Mouse (Mus musculus) ZHBTc4 (cell line): ENCODE data around the gene Cybb.
A peak's percentile ranks its signal among the peaks of the same experiment; 100 is the strongest.

ENCODE experiments used
- DNase-seq: peaks from one replicate; pipeline ENCODE4 v3.0.0-alpha.2; 2011; ENCODE audit warnings: low read depth, low spot score

Cybb gene

DNA sequence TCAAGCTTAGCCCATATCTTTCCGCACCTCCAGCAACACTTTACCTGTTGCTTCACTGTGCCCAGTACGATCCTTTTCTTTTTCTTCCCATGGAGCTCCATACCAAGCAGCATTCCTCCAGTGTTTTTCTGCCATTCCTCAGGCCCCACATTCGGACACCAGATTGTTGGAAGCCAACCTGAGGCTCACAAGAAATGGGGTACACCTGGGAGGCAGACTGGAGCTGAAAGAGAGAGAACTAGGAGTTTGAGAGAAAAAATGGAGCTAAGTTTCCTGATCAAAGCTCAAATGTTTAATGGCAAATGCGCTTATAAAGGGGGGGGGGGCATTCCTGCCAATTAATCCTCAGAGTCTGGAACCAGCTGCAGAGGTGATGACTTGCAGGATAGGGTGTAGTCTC lies at the start of gene Cybb:
Gene Cybb, minus strand, starts transcription at position 101 of the 400 bp plus-strand sequence.
- DNase-seq = no peak

- DNase-seq = no peak
Measured at GRCm38 (mm10) chrX:9536881-9537280, 49.3 kb upstream of the Cybb start.

GRCm38 (mm10) chrX:9519969-9520368 lies 32.4 kb upstream of the Cybb start:
- DNase-seq = peak; percentile 37

DNA sequence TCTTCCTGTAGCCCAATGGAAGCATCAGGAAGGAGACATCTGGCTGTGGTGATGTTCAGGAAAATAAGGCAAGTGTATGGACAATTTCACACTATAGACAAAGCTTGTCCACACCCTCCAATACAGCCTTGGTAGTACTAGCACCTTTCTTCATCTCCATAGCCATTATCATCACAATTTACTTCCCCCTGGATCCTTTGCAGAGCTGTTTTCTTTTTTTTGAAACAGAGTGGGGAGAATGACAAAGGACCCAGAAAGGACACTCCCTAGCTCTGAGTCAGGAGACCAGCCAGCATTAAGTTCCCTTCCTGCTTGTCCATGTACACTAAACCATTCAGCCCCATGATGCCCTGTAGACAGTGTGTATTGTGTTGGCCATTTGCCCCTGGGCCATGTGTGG lies 30.0 kb upstream of the Cybb start:
- DNase-seq = peak; percentile 60

DNA sequence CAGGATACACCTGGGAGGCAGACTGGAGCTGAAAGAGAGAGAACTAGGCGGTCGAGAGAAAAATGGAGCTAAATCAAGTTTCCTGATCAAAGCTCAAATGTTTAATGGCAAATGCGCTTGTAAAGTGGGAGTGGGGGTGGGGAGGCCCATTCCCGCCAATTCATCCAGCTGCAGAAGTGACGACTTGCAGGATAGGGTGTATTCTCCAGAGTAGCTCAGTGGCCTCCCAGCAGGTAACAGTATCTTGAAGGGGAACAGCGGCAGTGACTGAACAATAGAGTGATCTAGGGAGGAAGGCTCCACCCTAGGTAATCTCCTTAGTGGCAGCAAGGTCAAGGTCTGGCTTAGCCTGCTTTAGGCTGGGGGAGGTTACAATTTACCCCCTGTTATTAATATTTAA lies 12.5 kb downstream of the Cybb start:
- DNase-seq = peak; percentile 65

- peak; percentile 15 for DNase-seq
Measured at GRCm38 (mm10) chrX:9474440-9474839, 13.1 kb downstream of the Cybb start.

DNA sequence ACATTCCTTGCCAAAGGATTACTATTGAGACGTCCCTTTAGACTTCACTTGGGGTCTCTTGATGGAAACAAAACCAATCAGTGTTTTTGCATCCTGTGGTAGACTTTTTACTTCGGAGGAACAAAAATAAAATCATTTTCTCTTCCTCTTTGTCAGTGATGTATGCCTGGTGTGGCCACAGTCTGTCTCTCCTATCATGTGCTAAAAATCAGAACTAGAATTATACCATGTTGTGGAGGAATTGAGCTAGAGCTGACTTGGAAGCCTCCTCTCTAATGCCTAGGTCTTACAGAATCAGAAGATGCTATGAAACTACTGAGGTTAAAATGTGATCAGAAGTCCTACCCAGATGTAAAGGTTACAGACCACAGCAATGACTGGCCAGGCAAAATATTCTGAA lies 13.8 kb downstream of the Cybb start:
- DNase-seq = no peak

- peak; percentile 2 for DNase-seq
Measured at GRCm38 (mm10) chrX:9470811-9471388, 16.7 kb downstream of the Cybb start.

- no peak for DNase-seq
Measured at GRCm38 (mm10) chrX:9469100-9469499, 18.5 kb downstream of the Cybb start.

GRCm38 (mm10) chrX:9467020-9467419 lies 20.6 kb downstream of the Cybb start:
- no peak for DNase-seq

GRCm38 (mm10) chrX:9465890-9466289 lies 21.7 kb downstream of the Cybb start:
- DNase-seq = no peak

DNA sequence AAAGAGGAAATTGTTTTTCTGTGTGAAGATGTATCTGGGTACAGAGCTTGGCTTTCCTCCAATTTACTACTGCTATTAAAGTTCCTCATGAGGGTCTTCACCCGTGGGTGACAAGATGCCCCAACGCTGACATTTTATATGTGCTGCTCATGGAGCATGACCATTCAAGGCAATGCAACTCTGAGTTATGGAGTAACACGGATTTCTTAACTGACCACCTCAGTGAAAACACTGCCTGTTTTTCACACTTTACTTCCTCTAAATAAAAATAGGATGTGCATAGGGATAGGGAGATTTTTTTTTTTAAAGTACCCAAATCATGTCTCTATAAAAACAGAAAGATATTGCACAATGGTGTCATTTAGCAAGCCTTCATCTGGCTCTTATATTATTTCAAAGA lies 24.9 kb downstream of the Cybb start:
- no peak for DNase-seq

DNA sequence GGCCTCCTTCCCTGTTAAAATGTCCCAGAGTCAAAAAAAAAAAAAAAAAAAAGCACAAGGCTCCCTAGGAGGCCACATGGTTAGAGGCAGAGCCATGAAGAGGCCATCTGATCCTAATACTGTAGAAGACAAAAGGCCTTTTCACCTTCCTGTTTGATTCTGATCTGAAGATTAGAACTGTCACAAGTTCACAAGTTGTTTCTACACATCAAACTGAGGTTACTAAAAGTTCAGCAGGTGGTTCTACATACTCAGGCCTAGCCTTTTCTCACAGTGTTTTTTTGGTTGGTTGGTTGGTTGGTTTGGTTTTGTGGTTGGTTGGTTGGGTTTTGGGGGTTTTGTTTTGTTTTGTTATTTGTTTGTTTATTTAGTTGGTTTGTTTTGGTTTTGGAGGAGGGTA lies 26.2 kb downstream of the Cybb start:
- no peak for DNase-seq

- DNase-seq = no peak
Measured at GRCm38 (mm10) chrX:9460387-9460930, 27.1 kb downstream of the Cybb start.

DNA sequence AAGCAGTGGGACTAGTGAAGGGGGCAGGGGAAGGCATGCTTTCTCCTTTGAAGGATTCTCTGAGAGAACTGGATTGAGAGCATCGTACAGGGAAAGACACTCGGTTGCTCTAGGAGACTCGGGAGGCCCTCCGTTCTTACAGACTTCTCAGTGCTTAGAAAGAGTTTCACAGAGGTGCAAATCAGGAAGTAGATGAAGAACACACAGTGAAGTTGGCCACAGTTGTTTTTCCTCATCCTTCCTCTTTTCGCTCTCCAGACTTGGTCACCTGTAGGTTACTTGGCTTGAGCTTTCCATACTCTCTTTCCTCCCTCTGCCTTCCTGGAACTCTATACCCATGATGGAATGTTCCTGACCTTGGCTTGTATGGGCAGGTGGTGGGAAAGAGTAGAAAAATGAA lies 35.2 kb downstream of the Cybb start:
- DNase-seq = no peak

- DNase-seq = no peak
Measured at GRCm38 (mm10) chrX:9447284-9447683, 40.3 kb downstream of the Cybb start.

DNA sequence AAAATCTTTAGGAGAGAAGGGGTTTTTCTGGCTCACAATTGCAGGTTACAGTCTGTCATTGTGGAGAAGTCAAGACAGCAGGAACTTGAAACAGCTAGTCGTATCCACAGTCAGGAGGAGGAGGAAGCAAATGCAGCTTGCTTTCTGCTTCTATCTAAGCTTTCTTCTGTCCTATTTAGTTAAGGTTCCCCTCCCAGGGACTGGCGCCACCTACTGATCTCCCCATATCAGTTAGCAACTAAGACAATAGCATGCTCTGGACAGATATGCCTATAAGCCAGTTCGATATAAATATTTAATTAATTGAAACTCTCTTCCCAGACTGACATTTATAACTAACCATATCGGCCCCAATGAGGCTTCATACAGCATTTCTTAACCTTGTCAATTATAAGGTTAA lies 46.5 kb downstream of the Cybb start:
- DNase-seq = peak; percentile 1

DNA sequence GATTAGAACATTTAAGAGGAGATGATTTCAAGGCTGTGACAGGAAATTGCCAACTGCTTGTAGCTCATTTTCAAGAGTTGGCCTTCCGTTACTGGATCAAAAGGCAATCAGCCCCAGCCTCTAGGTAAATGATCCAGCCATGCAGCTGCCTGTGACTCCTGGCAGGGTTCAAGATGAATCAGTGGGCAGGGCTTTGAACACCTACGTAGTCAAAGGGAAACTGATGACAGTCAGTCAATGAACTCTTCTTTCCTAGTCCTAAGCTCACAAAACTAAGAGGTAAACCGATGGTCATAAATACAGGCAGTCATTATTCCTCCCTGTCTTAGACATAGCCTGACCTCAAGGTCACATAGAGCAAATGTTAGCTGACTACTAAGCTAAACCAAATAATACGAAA lies 47.0 kb downstream of the Cybb start:
- peak; percentile 1 for DNase-seq

DNA sequence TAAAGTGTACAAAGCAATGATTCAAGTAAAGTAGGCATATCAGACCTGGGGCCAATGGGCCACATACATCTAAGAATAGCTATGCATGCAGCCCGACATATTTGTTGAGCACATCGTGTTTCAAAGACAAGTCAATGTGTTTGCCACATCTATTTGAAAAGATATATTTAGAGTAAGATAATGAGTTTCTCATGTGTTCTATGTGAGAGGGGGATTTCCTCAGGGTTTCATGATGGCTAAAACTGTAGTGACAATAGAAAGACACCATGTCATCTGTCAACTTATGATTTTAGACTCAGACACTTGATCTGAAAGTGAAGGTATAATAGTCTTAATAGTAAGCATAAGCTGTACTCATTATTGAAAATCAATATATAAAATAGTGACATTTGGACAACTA lies 48.3 kb downstream of the Cybb start:
- no peak for DNase-seq

DNA sequence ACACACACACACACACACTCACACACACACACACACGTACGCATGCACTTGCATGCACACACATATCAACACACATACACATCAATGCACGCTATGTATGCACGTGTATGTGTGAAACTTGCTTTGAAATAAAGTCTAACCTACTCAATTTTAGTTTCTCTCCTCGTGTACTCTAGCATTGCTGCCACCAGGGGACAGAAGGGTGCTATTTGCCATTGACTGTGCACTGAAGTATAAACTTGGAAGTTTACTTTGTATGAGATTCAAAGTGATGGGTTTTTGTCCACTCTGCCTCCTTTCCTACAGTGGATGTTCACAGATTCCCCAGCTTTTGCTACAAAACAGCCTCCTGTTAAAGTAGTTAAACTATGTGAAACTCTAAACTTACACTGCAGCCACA lies 73.7 kb downstream of the Cybb start:
- peak; percentile 6 for DNase-seq
